Mouse (Mus musculus) kidney, adult 2 months (tissue): Measurements from ENCODE around the gene Adad1.

Experiments
- CTCF ChIP-seq: fragments of 200-500 bp; conservative IDR thresholded peaks from 2 replicates; pipeline ENCODE4 v1.5.1; 2011; ENCODE audit warnings: low read depth, mild to moderate bottlenecking, control low read depth, low read length, moderate library complexity, mixed read lengths; ENCODE audit not compliant: insufficient read depth, insufficient read length
- POLR2A ChIP-seq: fragments of 200-500 bp; IDR thresholded peaks from one replicate; pipeline ENCODE4 v1.6.1; 2011; ENCODE audit warnings: low read depth, low read length, control low read depth

- TF ChIP-seq CTCF, result no peak
- TF ChIP-seq POLR2A, result no peak
Measured at GRCm38 (mm10) chr3:37128269-37128668, 64.9 kb downstream of the Adad1 start.
